Mouse (Mus musculus) urinary bladder, postnatal 14 days (tissue): ENCODE results near the gene Kidins220.

Experiments
- DNase-seq: peaks from one replicate; pipeline ENCODE4 v3.0.0; 2021; ENCODE audit warnings: low spot score

Gene Kidins220

GRCm38 (mm10) chr12:25026308-25026707 is 51.6 kb downstream of the Kidins220 start:
- no peak for DNase-seq

- DNase-seq = peak; percentile 52
These were observed 52.7 kb downstream of the Kidins220 start for GRCm38 (mm10) chr12:25027416-25027815.

GRCm38 (mm10) chr12:25033662-25034337 is 59.1 kb downstream of the Kidins220 start:
- DNase-seq = no peak

- DNase-seq = no peak
These were observed 59.7 kb downstream of the Kidins220 start for GRCm38 (mm10) chr12:25034338-25034953.

- DNase-seq = no peak
These were observed 61.3 kb downstream of the Kidins220 start for GRCm38 (mm10) chr12:25036024-25036423.

- no peak for DNase-seq
These were observed 62.5 kb downstream of the Kidins220 start for GRCm38 (mm10) chr12:25037222-25037621.

GRCm38 (mm10) chr12:25037681-25038472 is 63.2 kb downstream of the Kidins220 start:
- no peak for DNase-seq

- DNase-seq = no peak
These were observed 69.3 kb downstream of the Kidins220 start for GRCm38 (mm10) chr12:25044056-25044455.

GRCm38 (mm10) chr12:25044579-25044978 is 69.9 kb downstream of the Kidins220 start:
- DNase-seq = no peak

- DNase-seq = no peak
These were observed 74.5 kb downstream of the Kidins220 start for GRCm38 (mm10) chr12:25049253-25049652.

GRCm38 (mm10) chr12:25054511-25054910 is 79.8 kb downstream of the Kidins220 start:
- no peak for DNase-seq

- no peak for DNase-seq
These were observed 80.2 kb downstream of the Kidins220 start for GRCm38 (mm10) chr12:25054963-25055362.

GRCm38 (mm10) chr12:25059487-25060200 is 84.9 kb downstream of the Kidins220 start:
- DNase-seq = no peak

GRCm38 (mm10) chr12:25060901-25061300 is 86.2 kb downstream of the Kidins220 start:
- DNase-seq = no peak

GRCm38 (mm10) chr12:25062264-25062663 is 87.5 kb downstream of the Kidins220 start:
- DNase-seq = no peak

GRCm38 (mm10) chr12:25073374-25073773 is 98.6 kb downstream of the Kidins220 start:
- no peak for DNase-seq

- no peak for DNase-seq
These were observed 99.6 kb downstream of the Kidins220 start for GRCm38 (mm10) chr12:25074344-25074743.

GRCm38 (mm10) chr12:25083260-25084178 is 108.8 kb downstream of the Kidins220 start:
- DNase-seq = no peak

GRCm38 (mm10) chr12:25086966-25087365 is 112.2 kb downstream of the Kidins220 start:
- DNase-seq = no peak

GRCm38 (mm10) chr12:25089433-25089832 is 114.7 kb downstream of the Kidins220 start:
- no peak for DNase-seq

GRCm38 (mm10) chr12:25092027-25092704 is 117.4 kb downstream of the Kidins220 start:
- DNase-seq = peak; percentile 88
